Mouse (Mus musculus) retina, adult 2 months (tissue): ENCODE data around the gene Pi16.

Experiments
- DNase-seq: peaks from one replicate; pipeline ENCODE4 v3.0.0-alpha.2; 2012; ENCODE audit warnings: low read depth, low spot score

Gene Pi16

DNA sequence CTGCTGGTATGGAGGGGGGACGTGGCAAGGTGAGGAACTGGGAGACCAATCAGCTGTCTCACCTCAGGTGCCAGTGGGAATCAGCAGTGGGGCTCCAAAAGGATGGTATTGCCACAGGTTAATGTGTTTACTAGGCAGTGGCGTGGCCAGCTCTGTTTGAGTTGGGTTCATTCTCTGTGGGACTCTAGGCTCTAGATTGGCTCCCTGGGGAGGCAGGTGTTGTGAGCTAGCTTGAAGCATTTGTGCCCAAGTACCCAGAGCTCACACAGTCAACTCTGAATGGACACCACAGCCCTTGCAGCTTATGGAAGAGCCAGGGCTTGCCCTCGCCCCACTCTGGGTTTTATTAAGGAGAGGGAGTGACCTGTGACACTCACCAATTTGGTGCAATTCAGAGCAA is 13.6 kb upstream of the Pi16 start:
- no peak for DNase-seq

DNA sequence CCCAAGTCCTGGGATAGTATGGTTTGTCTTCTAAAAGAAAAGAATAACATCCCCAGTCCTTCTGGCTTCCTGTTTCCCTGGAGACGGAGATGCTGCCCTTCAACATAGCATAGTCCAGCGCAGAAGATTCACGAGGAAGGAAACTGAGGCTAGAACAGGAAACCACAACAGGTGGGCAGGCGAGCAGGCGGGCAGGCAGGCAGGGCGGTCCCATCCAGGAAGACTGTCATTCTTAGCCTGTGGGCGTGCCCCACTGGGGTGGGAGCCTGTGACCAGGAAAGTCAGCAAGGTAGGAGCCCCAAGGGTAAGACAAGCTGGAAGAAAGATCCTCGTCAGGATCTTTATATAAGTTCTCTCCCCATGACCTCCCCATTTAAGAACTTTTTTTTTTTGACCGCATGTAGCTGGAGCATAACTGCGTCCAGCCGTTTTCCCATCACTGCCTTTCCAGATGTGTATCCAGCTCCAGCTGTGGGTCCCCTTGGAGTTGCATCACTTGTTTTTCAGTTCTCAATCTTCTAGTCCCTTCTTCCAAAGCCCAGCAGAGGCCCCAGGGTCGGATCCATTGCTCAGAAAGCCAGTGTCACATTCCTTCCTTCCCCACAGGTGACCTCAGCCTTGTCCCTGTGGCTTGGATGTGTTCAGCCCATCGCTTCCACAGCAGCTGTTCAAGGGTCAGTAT is 13.0 kb upstream of the Pi16 start:
- no peak for DNase-seq

DNA sequence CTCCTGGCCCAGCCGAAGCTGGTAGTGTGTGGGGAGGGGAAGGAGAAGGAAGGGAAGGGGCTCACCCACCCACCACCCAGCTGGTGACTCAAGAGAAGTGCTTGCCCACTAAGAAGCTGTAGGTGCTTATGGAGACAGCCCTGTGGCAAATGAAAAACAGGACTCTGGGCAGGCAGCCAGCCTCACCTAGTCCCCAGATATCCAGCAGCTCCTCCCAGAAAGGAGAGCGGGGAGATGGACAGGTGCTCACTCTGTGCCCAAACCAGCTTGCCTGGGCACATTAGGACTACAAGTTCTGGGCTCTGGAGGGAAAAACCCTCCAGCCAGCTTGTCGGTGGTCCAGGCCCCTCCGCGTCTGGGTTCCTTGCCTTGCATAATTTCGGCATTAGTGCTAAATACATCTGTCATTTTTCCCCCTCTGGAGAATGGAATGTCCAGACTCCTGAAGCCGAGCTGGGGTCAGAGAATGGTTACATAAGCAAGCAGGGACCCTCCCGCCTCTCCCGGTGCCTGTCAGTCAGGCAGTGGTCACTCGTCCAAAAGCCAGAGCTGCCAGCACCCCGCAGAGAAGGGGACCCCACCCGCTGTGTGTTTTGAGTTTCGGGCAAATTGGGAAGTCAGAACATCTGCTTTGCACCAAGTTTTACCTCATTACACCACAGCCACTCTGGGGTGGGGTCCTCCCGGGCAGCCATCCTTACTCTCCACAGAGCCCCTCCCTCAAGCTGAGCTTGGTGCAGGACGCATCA is 12.2 kb upstream of the Pi16 start:
- no peak for DNase-seq

DNA sequence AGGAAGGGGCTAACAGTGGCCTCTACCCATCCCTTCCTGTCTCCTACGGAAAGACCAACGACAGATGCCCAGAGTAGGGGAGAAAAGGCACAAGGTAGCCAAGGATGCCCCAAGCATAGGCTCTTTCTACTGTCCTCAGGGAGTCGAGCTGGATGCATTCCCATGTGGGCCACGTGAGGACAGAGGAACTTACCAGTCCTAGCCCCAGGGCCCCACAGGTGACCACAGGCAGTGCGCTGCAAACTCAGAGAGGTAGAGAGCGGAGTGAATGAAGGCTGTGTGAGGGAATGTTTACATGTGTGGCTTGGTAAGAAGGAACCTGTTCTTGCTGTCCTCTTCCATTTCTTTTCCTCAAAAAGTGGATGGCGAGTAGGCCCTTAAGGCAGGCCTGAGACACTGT is 11.6 kb upstream of the Pi16 start:
- no peak for DNase-seq

GRCm38 (mm10) chr17:29310056-29310623 is 7.3 kb upstream of the Pi16 start:
- no peak for DNase-seq

DNA sequence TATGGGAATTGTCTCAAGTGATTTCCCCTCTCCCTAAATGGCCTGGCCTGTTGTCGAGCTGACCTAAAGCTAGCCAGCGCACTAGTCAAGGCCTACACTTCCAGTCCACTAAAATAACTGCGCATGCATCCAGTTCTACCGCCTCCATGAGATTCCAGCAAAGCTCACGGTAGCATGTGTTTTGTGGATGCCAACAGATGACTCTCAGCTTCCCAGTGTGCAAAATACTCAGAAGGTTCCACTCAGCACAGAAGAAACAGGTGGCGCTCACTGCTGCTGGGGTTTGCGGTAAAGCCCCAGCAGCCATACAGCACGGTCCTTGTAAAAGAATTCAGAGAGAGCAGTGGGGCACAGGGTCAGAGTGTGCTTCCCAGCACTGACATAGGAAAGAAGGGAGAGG is 5.9 kb upstream of the Pi16 start:
- DNase-seq = no peak

DNA sequence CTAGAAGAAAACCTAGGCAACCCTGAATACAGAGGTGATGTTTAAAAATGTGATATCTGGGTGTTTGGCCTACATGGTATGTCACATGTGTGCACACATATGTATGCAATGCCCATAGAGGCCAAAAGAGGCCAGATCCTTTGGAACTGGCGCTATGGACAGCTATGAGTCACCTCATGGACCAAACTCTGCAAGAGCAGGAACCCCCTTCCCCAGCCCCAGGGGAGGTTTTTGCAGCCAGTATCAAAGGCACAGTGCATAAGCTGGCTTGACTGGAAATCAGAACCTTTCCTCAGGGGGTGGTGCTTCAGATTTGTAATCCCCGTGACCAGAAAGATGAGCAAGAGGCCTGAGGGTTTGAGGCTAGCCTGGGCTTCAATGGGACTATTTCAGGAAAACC is 5.4 kb upstream of the Pi16 start:
- no peak for DNase-seq

DNA sequence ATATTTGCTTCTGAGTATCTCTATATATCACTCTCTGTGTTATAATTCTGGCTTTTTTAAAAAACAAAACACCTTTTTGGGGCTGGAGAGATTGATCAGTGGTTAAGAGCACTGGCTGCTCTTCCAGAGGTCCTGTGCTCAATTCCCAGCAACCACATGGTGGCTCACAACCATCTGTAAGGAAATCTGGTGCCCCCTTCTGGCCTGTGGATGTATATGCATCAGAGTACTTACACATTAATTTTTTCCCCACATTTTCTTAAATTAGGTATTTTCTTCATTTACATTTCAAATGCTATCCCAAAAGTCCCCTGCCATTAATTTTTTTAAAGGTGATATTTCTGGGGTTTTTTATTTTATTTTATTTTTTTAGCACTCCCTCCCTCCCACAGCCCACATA is 4.2 kb upstream of the Pi16 start:
- DNase-seq = no peak

GRCm38 (mm10) chr17:29315672-29316465 is 1.6 kb upstream of the Pi16 start:
- DNase-seq = no peak

GRCm38 (mm10) chr17:29316891-29317290 is 589 bp upstream of the Pi16 start:
- DNase-seq = no peak

DNA sequence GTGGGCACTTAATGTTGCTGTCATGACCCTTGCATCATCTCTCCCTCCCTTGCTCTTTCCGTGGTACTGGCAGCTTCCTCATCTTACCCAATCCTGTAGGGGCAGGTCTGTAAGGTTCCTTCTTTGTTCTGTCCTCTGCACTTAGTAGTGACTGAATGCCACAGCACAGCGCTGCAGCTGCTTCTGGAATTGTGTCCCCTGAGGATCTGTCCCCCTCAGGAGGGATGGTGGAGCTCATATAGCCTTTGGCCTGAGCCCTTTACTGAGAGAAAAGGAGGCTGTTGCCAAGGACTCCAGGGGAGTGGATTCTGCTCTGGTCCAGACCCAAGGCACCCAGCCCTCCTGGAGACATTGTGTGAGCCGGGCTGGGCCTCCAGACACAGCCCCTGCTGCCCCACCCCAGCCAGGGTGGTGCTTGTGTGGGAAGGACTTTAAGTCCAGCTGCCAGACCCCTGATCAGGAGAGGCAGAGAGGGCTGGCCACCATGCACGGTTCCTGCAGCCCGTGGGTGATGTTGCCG is 1.3 kb downstream of the Pi16 start:
- no peak for DNase-seq

DNA sequence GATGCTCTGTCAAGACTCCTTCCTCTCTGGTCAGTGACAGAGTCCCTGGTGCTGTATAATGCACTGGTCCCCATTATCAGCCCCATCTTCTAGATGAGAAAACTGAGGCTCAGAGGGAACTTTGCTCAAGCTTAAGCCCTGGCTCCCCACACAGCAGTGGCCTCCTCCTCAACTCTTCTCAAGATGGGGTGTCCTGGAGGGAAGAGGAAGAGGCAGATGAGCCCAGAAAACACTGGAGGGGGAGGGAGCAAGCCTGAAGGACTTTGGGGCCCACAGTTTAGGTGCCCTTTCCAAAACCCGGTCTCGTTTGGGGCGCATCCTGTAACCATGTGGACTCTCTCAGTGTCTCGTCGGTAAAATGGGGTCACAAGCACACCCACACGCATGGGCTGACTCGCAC is 2.0 kb downstream of the Pi16 start:
- DNase-seq = no peak

GRCm38 (mm10) chr17:29319881-29320639 is 2.6 kb downstream of the Pi16 start:
- DNase-seq = no peak

DNA sequence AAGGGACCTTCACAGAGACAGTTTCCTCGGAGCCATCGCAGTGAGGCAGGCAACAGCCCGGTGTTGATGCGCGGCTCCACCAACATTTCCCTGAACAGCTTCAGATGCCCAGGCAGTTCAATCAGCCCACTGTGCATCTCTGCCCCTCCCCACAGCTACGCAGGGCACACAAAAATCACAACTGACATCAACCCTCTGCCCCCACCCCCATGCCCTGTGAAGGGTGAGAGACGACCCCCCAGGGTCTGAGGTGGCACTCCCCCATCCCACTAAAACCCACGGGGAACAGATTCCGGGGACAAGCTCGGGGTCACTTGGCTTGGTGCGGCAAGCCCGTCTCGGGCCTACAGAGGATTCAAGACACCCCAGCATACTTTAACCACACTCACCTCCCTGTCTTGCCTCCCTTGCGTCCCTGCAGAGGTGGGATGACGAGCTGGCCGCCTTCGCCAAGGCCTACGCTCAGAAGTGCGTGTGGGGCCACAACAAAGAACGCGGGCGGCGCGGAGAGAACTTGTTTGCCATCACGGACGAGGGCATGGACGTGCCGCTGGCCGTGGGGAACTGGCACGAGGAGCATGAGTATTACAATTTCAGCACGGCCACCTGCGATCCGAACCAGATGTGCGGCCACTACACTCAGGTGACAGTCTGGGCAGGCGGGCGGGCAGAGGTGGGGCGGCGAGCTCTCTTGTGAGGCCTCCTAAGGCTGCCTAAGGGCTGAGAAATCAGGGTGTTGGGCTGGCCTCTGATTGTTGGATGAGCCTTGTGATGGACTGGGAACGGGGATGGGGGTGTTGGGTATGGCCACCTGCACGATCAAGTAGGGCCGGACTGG is 4.5 kb downstream of the Pi16 start:
- DNase-seq = no peak

GRCm38 (mm10) chr17:29322603-29322962 is 5.1 kb downstream of the Pi16 start:
- DNase-seq = no peak

- no peak for DNase-seq
Measured at GRCm38 (mm10) chr17:29323625-29324024, 6.1 kb downstream of the Pi16 start.

DNA sequence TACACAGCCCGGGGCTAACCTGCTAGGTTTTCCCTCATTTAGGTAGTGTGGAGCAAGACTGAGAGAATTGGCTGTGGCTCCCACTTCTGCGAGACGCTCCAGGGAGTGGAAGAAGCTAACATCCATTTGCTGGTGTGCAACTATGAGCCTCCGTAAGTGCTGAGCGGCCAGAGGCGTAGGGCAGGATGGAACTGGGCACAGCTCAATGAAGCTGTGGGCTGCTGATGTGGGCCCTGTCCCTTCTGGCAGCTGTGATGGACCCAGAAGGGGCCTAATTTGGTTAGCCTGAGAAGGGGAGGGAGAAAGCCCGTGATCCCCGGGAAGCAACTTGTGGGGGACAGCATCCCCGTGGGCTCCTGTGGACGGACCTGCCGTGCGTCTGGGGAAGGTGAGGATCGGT is 8.4 kb downstream of the Pi16 start:
- DNase-seq = no peak

DNA sequence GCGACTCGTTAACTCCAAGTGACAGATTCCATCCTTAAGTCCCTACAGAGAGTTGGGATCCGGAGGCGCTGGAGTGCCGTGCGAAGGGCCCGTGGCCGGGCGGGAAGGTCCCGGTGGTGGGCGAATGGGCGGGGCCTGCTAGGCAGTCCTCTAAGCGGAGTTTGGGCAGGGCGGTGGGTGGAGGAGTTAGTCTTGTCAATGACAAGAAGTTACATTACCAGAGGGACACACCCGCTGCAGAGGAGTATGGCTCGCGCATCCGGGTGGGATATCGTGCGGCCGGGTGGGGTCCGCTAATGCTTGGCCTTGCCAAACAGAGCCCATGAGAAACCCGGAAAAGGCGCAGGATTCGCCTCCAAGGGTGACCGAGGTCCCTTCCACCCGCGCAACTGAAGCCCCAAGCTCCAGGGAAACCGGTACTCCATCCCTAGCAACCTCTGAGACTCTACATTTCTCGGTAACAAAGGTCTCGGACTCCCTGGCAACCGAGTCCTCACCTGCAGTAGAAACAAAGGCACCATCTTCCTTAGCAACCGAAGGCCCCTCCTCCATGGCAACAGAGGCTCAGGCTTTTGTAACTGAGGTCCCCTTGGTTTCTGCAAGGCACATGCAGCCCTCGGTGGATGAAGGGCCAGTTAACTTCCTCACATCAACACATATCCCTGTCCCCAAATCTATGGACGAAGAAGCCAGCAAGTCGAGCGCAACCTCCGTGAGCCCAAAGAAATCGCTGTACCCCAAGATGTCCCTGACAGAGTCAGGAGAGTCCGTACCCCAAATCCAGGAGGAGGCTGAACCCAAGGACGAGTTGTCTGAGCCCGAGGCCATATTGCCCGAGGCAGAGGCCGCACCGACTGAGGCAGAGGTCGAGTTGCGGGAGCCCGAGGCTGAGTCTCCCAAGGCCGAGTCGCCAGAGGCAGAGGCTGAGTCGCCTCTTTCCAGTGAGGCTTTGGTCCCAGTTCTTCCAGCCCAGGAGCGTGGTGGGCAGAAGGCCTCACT is 9.3 kb downstream of the Pi16 start:
- no peak for DNase-seq

- DNase-seq = no peak
Measured at GRCm38 (mm10) chr17:29327691-29328090, 10.2 kb downstream of the Pi16 start.
